Mouse (Mus musculus): ENCODE data around the gene Nfam1.

DNA sequence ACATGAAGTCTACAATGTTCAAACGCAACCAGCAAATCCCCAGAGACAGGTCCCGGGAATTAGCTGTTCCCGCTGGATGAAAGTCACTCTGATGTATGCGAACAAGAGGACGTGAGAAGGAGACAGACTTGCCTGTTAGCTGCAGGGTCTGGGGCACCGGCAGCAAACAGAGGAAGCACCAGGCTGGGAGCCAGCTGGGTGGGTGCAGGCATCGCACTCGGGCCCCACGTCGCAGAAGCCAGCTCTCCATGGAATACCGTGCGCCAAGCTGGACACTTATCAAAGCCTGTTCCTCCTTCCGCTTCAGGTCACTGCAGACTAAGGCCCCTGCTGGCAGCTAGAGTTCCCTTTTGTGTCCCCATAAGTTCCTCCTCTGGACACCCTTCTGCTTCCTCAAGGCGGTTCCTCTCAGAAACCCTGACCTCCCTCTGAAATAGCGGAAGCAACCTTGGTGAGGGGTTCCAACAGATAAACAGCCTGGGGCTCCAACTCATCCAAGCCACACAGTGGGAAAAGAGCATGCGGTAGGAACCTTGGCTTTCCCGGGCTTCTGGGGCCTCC is at the start of gene Nfam1:
- TF ChIP-seq CTCF (conservative IDR thresholded peaks at IDR 0.05 in 1 of 2, IDR thresholded peaks at IDR 0.05 in 1 of 2; ENCODE audit: low read depth in 2 of 2, low read length in 2 of 2) (no peak), JUND (conservative IDR thresholded peaks at IDR 0.05; ENCODE audit: low read depth, low read length) (no peak), EP300 (IDR thresholded peaks at IDR 0.05; ENCODE audit: low read length) (no peak), USF1 (IDR thresholded peaks at IDR 0.05; ENCODE audit: low read depth, low read length) (no peak), ZC3H11A (IDR thresholded peaks at IDR 0.05; ENCODE audit: low read depth, low read length) (no peak), ETS1 (conservative IDR thresholded peaks at IDR 0.05; ENCODE audit: low read depth, low read length) (no peak), SMC3 (IDR thresholded peaks at IDR 0.05; ENCODE audit: low read depth, low read length) (no peak), CHD1 (IDR thresholded peaks at IDR 0.05; ENCODE audit: low read depth, low read length) (no peak), BHLHE40 (IDR thresholded peaks at IDR 0.05; ENCODE audit: low read depth, low read length) (no peak), POLR2A (IDR thresholded peaks at IDR 0.05; ENCODE audit: low read depth, low read length) (no peak)
